Mouse (Mus musculus) ZHBTc4 (cell line): ENCODE results near the gene Msi1.

Source experiments
- DNase-seq: peaks from one replicate; pipeline ENCODE4 v3.0.0-alpha.2; 2011; ENCODE audit warnings: low read depth, low spot score

Msi1 gene

DNA sequence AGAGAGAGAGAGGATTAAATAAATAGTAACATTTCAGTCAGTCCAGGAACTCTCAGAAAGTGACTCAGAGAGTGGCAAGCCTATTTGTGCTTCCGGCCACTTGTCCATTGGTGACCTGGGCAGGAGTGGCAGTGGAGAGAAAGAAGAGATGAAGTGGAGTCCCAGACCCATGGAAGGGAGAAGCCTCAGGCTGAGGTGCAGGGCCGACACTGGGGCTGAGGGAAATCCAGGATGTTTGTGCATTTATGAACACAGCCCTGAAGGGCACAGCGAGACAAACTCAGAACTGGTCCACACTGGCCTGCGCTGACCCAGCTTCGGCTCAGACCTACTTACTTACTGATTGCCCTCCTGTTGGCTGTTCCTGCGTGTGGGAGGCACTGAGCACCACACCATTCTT lies 40.4 kb downstream of the Msi1 start:
- no peak for DNase-seq

DNA sequence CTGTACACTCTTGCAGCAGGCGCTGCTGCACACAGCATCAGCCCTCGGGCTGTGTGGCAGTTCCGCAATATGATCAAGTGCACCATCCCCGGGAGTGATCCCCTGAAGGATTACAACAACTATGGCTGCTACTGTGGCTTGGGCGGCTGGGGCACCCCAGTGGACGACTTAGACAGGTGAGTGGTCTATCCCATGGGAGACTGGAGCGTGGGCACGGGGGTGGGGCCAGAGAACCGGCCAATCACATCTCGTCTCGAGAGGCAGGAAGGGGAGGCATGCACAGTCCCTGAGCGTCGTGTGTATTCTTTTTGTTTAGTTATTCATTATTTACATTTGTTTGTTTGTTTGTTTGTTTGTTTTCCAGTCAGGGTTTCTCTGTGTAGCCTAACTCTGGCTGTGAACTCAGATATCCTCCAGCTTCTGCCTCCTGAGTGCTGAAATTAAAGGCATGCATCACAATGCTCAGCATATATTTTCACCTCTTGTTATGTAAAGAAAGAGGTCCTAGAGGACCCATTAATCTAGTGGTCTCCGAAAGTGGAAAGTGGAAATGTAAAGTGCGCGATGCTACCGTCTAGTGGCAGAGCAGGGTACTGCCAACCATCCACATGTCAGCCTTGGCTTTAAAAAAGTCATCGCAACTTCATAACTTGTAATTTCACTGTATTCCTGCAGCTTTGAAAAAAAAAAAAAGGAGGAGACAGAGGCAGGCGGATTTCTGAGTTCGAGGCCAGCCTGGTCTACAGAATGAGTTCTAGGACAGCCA lies 41.5 kb downstream of the Msi1 start:
- peak; percentile 52 for DNase-seq

DNA sequence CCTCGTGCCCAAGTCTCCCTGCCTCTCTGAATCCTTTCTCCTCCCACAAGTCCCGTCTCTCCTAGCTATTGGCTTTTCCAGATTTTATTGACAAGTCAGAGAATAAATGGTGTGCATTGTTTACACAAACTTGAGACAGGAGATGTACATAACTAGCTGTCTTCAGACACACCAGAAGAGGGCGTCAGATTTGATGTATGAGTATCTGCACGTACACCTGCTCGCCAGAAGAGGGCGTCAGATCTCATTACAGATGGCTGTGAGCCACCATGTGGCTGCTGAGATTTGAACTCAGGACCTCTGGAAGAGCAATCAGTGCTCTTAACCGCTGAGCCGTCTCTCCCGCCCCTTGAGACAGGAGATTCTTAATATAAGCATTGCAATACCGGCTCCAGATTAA lies 43.8 kb downstream of the Msi1 start:
- peak; percentile 58 for DNase-seq

DNA sequence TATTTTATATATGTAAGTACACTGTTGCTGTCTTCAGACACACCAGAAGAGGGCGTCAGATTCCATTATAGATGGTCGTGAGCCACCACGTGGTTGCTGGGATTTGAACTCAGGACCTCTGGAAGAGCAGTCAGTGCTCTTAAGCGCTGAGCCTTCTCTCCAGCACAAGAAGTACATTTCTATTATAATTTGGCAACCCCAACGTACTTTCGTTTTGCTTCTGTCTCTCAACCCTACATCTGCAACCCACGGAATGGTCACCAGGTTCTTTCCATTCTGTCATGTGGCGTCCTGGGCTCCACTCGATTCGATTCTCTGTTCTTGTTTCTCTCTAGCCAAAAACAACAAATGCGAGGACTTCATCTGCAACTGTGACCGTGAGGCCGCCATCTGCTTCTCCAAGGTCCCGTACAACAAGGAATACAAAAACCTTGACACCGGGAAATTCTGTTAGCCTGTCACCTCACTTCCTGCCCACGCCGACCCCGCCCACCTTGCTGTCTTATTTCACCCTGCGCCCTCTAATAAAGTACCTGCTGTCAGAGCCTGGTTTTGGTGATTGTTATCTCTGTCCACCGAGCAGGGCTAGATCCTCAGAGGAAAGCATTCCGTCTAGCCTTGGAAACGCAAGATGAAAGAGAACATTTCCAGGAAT lies 44.9 kb downstream of the Msi1 start:
- peak; percentile 61 for DNase-seq

DNA sequence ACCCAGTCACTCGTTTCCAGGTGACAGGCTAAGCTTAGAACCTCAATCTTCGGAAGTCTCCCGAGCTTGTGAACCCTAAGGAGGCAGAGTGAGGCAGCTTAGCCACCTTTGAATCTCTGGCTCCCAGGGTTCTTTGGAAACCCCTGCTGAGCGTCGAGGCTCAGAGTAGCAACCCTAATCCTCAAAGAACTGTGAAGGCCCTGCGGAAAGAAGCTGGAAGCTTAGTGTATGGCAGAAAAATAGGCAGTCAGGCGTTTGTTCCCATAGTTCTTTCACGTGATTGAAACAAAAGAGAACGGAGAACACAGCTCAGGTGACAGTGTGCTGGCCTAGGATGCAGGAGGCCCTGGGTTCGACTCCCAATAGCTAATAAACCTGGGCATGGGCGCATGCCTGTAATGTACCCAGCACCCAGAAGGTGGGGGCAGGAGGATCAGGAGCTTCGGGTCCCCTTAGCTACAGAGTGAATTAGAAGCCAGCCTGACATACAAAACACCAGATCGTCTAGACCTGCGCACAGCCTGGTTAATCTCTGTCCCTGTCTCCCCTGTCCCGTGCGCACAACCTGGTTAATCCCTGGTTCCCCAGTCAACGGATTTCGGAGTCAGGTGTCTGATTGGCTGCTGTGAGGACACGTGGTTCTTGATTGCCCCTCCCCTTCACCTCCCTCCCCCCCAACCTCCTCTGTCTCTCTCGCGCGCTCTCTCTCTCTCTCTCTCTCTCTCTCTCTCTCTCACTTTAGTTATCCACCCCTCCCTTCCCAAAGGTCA lies 46.1 kb downstream of the Msi1 start:
- DNase-seq: peak; percentile 88

DNA sequence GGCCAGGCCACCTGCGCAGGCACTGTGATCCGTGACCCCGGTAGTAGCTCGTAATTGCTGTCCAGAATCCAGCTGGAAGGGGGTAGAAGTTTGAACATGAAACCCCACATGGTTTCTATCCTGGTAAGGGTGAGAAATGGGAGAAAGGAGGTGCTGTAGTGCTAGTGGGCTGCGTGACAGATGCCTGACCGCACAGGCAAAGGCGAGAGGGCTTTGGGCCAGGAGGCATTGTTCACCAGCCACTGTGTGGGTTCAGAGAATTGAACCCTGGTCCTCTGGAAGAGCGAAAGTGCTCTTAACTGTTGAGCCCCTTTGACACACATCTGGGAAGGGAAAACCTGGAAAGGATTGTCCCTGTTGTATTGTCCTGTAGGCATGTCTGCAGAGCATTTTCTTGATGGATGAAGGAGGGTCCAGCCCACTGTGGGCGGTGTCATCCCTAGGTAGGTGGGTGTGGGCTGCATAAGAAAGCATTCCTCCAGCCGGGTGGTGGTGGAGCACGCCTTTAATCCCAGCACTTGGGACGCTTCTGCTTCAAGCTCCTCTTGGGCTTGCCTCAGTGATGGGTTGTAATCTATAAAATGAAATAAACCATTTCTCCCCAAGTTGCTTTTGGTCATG lies 46.8 kb downstream of the Msi1 start:
- DNase-seq: peak; percentile 97

DNA sequence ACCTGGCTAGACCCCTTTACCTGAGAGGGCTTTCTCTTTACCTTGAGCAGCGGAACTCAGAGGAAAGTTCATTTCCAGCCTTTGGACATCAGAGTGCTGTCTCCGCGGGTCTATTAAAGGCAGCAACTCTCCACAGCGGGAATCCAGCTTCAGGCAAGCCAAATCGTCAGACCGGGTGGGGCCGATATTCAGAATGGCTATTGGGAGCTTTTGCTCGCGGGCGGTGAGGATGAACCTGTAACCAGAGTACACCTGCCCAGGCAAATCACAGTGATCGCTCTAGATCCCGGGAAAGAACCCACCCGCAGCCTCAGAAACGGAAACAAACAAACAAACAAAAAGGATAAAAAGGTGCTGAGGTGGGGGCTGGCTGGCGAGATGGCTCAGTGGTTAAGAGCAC lies 50.2 kb downstream of the Msi1 start:
- DNase-seq: peak; percentile 83

DNA sequence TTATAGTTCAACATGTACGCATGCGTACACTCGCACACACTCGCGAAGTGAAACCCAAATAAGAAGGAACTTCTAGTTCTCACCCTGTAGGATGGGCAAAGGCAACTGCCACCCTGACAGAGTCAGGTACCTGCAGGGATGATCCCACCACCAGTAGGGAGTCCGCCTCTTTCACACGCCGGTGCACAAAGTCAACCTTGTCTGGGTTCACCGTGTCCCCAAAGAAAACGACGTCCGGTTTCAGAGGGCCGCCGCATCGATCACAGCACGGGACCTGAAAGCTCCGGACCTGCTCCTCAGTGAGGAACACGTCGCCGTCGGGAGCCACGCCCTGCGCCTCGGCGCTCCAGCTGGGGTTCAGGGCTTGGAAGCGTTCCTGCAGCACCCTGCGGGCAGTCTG lies 50.7 kb downstream of the Msi1 start:
- peak; percentile 69 for DNase-seq

DNA sequence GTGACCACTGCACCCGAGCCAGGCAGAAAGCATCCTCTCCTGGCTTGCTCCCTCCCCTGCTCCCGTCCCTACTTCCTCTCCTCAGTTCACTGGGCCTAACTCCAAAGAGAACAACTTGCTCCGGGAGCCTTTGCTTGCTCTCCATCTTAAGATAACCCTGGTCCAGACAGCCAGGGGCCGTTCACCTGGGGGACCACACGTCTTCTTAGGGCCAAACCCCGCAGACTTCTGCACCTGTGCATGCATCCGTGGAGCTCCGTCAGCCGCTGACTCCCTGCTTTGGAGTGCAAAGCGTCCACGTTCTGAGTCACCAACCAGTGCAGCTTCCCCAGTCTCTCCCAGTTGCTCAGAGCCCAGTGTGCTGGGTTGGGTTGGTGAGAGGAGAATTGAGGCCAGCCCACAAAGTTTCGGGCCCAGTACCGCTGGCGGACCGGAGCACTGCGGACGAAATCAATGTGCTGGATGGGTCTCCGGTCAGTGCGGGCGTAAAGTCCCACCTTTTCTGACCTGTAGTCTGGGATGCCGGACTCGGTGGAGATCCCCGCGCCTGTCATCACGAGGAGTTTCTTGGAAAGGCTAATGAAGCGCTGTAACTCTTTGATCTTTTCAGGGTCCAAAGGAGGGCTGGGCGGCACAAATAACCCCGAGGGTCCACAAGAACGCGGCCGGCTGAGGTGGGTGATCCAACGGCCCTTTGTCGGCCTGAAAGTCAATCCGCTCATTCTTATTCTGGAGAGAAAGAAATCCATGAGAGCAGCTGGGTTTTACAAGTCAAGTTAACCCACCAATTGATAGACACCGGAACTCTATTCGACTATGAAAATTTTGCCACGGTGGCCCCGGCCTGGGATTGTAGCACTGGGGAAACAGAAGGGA lies 53.2 kb downstream of the Msi1 start:
- DNase-seq: peak; percentile 53

DNA sequence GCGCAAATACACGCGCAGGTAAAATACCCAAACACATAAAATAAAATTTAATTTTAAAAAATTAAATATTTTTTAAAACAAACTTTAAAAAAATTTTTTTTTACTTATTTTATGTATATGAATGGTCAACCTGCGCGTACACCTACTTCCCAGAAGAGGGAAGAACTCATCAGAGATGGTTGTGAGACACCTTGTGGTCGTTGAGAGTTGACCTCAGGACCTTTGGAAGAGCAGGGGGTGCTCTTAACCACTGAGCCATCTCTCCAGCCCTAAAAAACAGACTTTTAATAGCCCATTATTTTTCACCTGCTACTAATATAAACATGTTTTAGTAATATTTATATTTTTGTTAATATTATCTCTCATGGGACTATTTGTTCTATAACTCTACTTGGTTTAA lies 54.0 kb downstream of the Msi1 start:
- peak; percentile 75 for DNase-seq

DNA sequence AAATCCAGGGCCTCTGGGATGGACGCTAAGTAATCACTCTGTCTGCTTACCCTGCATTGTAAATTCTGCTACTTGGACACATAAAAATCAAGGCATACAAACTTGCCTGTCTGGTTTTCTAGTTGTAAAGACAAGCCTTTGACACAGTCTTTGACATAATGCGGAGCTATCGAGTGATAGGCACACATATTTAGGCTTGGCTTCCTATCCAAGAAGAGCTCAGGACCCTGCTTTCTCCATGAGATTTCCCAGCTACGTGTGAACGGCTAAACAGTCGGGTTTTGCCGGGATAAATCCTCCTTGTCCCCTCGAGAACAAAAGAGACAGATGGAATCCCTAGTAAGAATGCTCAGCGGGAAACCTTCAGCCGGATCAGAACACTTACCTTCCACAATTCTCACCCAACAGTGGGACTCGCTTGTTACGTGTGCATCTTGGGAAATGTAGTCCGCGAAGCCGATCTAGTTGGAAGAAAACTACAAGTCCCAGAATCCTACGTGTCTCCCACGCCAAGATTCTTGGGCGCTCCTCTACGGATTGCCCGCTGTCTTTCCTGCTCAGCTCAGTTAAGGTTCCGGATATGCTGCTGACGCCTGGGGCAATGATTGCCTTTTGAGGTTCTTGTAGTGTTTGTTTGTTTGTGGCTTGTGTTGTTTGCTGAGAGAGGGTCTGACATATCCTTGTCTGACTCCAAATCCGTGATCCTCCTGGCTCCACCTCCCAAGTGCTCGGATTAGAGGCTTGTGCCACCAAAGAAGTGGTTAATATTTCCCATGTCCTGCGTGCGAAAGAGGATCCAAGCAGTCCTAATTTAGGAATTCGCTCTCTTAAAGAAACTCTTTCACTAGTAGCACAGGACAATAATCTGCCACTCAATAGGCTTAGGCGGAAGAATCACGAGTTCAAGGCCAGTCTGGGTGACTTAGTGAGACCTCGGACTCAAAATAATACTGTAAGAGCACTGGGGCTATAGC lies 54.8 kb downstream of the Msi1 start, which contains the start of gene Sirt4:
TSS of gene Sirt4 (minus strand) at position 779 of the 974 bp plus-strand sequence.
- peak; percentile 98 for DNase-seq

DNA sequence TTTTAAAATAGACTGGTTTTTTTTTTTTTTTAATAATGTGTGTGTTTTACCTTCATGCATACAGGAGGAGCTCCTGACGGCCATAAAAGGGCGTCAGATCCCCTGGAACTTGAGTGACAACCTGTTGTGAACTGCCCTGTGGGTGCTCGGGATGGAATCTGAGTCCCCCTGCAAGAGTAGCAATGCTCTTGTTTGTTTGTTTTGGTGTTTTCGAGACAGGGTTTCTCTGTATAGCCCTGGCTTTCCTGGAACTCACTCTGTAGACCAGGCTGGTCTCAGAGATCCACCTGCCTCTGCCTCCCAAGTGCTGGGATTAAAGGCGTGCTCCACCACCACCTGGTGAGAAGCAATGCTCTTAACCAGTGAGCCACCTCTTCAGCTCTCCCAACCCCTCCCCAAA lies 55.6 kb downstream of the Msi1 start:
- no peak for DNase-seq

DNA sequence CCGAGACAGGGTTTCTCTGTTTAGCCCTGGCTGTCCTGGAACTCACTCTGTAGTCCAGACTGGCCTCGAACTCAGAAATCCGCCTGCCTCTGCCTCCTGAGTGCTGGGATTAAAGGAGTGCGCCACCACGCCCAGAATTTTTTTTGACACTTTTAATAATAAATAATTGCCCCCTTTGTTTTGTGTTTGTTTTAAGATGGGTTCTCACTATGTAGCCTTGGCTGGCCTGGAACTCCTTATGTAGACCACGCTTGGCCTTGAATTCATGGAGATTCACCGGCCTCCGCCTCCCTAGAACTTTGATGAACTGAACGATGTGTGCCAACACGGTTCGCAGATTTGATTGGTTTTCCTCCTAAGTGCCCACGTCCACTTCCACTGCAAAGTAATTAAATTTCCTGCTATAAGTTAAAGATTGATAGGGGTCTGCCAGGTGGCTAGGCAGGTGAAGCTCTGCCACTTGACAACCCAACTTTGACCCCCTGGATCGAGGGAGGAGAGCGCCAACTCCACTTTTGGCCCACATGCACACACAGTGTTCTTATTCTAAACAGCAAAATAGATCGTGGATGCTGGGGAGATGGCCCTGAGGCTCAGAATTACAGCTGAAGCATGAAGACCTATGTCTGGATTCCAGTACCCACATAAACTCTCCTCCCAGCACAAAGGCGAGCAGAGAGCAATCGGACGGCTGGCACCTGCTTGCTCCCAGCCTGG lies 56.2 kb downstream of the Msi1 start:
- no peak for DNase-seq

DNA sequence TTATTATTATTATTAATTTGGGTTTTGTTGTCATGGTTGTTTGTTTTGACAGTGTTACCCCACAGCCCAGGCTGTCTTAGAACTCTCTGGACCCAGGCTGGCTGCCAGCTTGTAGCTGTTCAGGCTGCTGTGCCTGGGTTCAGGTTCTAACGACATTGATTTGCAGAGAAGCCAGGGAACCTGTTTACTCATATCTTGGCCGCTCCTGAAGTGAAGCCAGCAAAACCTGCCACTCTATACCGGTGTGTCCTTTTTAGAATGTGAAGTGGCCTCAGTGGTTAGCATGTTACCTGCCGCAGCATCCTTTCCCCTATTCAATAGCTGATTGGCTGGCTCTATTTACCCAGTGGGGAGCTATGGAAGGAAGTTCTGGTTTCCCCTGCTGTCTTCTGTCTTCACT lies 57.3 kb downstream of the Msi1 start:
- DNase-seq: no peak

DNA sequence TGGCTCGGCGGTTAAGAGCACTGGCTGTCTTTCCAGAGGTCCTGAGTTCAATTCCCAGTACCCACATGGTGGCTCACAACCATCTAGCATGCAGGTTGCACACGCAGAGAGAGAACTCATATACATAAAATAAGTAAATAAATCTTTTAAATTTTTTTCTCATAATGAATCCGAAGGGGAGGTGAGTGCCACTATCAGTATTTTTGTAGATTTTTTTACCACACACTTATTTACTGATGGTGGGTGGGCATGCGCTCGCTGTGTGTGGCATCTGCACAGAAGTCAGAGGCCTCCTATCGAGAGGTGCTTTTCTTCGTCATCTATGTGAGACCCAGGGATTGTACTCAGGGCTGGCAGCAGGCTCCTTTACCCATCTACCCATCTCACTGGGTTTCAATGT lies 58.0 kb downstream of the Msi1 start:
- DNase-seq: no peak

DNA sequence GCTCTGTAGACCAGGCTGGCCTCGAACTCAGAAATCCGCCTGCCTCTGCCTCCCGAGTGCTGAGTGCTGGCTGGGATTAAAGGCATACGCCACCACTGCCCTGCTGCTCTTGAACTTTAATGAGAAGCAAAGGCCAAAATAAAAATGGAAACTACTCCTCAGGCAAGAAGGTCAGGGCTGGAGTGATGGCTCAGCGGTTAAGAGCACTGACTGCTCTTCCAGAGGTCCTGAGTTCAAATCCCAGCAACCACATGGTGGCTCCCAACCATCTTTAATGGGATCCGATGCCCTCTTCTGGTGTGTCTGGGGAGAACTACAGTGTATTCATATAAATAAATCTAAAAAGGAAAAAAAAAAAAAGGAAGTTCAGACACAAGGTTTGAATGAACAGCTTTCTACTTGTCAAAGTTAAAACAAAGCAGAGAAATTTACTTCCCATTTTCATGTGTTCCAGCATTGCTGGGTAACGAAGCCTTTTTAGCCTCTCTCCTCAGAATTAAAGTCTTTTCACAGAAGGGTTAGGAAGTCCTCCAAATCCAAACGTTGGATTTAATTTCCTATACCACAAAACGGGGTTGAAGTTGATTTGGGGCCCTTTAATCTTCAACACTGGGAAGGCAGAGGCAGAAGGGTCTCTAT lies 58.7 kb downstream of the Msi1 start:
- no peak for DNase-seq

DNA sequence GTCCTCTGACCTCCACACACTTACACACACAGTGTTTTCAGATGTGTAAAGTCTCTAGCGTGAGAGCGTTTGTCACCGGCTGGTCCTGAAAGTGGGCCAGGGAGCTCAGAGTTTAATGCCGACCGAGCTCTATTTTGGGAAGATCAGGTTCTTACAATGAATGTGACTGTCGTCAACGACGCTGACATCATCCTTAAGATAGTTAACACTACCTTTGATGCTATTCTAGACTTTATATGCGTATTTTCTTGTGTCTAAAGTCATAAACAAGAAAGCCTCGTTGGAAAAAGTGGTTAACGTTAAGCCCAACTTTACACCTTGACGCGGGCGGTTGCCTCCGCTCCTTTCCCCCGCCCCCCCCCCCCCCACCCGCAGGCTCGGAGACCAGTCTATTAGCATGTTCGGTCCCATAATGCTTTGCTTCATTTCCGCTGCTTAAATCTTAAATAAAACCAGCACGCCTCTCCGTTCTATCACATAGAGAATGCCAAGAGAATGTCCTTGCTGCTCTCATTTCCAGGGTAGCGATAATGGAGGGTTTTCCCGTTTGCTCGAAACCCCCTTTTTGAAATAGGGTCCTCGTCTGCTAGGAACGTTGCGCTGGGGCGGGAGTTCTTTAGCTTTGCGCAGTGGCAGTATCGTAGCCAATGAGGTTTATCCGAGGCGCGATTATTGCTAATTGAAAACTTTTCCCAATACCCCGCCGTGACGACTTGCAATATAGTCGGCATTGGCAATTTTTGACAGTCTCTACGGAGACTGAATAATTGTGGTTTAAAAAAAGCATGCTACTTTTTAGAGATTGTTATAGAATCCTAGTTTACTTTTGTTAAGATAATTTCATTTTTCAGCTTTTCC lies 59.7 kb downstream of the Msi1 start:
- peak; percentile 90 for DNase-seq
